Mouse (Mus musculus) G1E (cell line): ENCODE data around the gene Lifr. TPM values are rescaled to one million over a fixed set of nuclear protein-coding genes. Genes with fewer than 3 reads are reported as not detected.

Experiments
- ATAC-seq: 2 replicates; pipeline ENCODE4 v1.8.0; 2016; ENCODE audit warnings: mild to moderate bottlenecking; ENCODE audit not compliant: insufficient number of reproducible peaks, poor library complexity, low FRiP score, severe bottlenecking; ENCODE audit errors: extremely low read depth
- DNase-seq: peaks from one replicate; pipeline ENCODE4 v3.0.0; 2012; ENCODE audit warnings: low spot score
- H3K27me3 ChIP-seq: 2 replicates; pipeline ENCODE4 v1.6.1; 2012; ENCODE audit warnings: mild to moderate bottlenecking, low read length, inconsistent platforms; ENCODE audit not compliant: insufficient read depth
- H3K36me3 ChIP-seq: replicated peaks from 2 replicates; pipeline ENCODE3; 2012; ENCODE audit warnings: mild to moderate bottlenecking, inconsistent platforms
- H3K4me1 ChIP-seq: 2 replicates; pipeline ENCODE4 v1.6.1; 2012; ENCODE audit warnings: low read depth, low read length, inconsistent platforms, mixed read lengths; ENCODE audit not compliant: insufficient read depth
- H3K4me3 ChIP-seq: 2 replicates; pipeline ENCODE4 v1.5.1; 2012; ENCODE audit warnings: low read depth, mild to moderate bottlenecking, inconsistent platforms, low read length, moderate library complexity, mixed read lengths
- H3K9me3 ChIP-seq: replicated peaks from 2 replicates; pipeline ENCODE4 v1.6.1; 2012; ENCODE audit warnings: inconsistent platforms
- CTCF ChIP-seq: IDR thresholded peaks from 2 replicates; pipeline ENCODE4 v1.5.1; 2012; ENCODE audit warnings: low read depth, low read length, inconsistent platforms, mixed read lengths
- GATA1 ChIP-seq: IDR thresholded peaks from 2 replicates; pipeline ENCODE4 v1.6.1; 2012; ENCODE audit warnings: borderline replicate concordance, low read length, inconsistent platforms, mixed read lengths
- GATA2 ChIP-seq: IDR thresholded peaks from 2 replicates; pipeline ENCODE4 v1.6.1; 2012; ENCODE audit warnings: low read depth, low read length, inconsistent platforms, borderline replicate concordance
- POLR2AphosphoS5 ChIP-seq: IDR thresholded peaks from 2 replicates; pipeline ENCODE4 v1.6.1; 2012; ENCODE audit warnings: low read depth, low read length, inconsistent platforms; ENCODE audit not compliant: insufficient replicate concordance
- TAL1 ChIP-seq: conservative IDR thresholded peaks from 2 replicates; pipeline ENCODE4 v1.6.1; 2012; ENCODE audit warnings: low read depth, low read length, inconsistent platforms, mixed read lengths
- polyA plus RNA-seq: library from polyadenylated mRNA; stranded (reverse); fragments of >175 nt; gene quantifications from 2 replicates; pipeline ENCODE4 v1.2.3, GENCODE M21; 2012
- total RNA-seq, 2 experiments: library from RNA; stranded (forward) in 1 of 2; stranded (reverse) in 1 of 2; fragments of 200-1000 nt in 1 of 2; fragments of >200 nt in 1 of 2; fragmentation: Nextera tagmentation in 1 of 2; gene quantifications; 2 replicates each; pipeline ENCODE4 v1.2.3; 2014 to 2017

Lifr gene
- total and polyA plus RNA-seq, 3 experiments: 0.11 TPM; not detected in 2

GRCm38 (mm10) chr15:7167906-7168532 lies 77.6 kb downstream of the Lifr start:
- H3K4me3 ChIP-seq: no peak overlapping the region
- H3K36me3 ChIP-seq: no peaks in the 10 kb centered on the region
- TF ChIP-seq TAL1 (no peak), GATA2 (no peak), CTCF (no peak), POLR2AphosphoS5 (no peak), GATA1 (no peak)
- no peak for DNase-seq
- H3K9me3 ChIP-seq: no peaks in the 10 kb centered on the region
- no peak for ATAC-seq
- H3K27me3 ChIP-seq: peaks cover 3% of the 10 kb centered on the region; the same call in 1 of the 2 replicates
- no peaks in the 10 kb centered on the region for H3K4me1 ChIP-seq

- ATAC-seq (no peak), DNase-seq (no peak)
- H3K9me3 ChIP-seq: no peaks in the 10 kb centered on the region
- H3K4me1 ChIP-seq: no peaks in the 10 kb centered on the region
- TF ChIP-seq POLR2AphosphoS5 (no peak), CTCF (no peak), GATA1 (no peak), TAL1 (no peak), GATA2 (no peak)
- H3K4me3 ChIP-seq: no peak overlapping the region
- no peaks in the 10 kb centered on the region for H3K27me3 ChIP-seq
- H3K36me3 ChIP-seq: no peaks in the 10 kb centered on the region
Observed at GRCm38 (mm10) chr15:7172875-7173274, 82.5 kb downstream of the Lifr start.

GRCm38 (mm10) chr15:7173346-7173745 lies 82.9 kb downstream of the Lifr start:
- no peak overlapping the region for H3K4me3 ChIP-seq
- ATAC-seq: no peak
- H3K27me3 ChIP-seq: no peaks in the 10 kb centered on the region
- no peaks in the 10 kb centered on the region for H3K9me3 ChIP-seq
- no peak for DNase-seq
- H3K36me3 ChIP-seq: no peaks in the 10 kb centered on the region
- no peaks in the 10 kb centered on the region for H3K4me1 ChIP-seq
- no peak for TF ChIP-seq POLR2AphosphoS5
- TF ChIP-seq CTCF: no peak
- no peak for TF ChIP-seq GATA2
- no peak for TF ChIP-seq GATA1

GRCm38 (mm10) chr15:7173776-7174175 lies 83.4 kb downstream of the Lifr start:
- H3K27me3 ChIP-seq: no peaks in the 10 kb centered on the region
- TF ChIP-seq TAL1: no peak
- no peak for TF ChIP-seq POLR2AphosphoS5
- no peak for TF ChIP-seq GATA2
- no peak for TF ChIP-seq CTCF
- no peaks in the 10 kb centered on the region for H3K36me3 ChIP-seq
- DNase-seq (no peak), ATAC-seq (no peak)
- no peak overlapping the region for H3K4me3 ChIP-seq
- H3K4me1 ChIP-seq: no peaks in the 10 kb centered on the region
- H3K9me3 ChIP-seq: no peaks in the 10 kb centered on the region

GRCm38 (mm10) chr15:7180576-7180975 lies 90.2 kb downstream of the Lifr start:
- H3K9me3 ChIP-seq: no peaks in the 10 kb centered on the region
- ATAC-seq (no peak), DNase-seq (no peak)
- no peaks in the 10 kb centered on the region for H3K36me3 ChIP-seq
- no peak overlapping the region for H3K4me3 ChIP-seq
- no peak for TF ChIP-seq CTCF
- no peak for TF ChIP-seq TAL1
- TF ChIP-seq POLR2AphosphoS5: no peak
- TF ChIP-seq GATA2: no peak
- no peak for TF ChIP-seq GATA1
- peaks cover 4% of the 10 kb centered on the region; the same call in 1 of the 2 replicates for H3K27me3 ChIP-seq
- H3K4me1 ChIP-seq: no peaks in the 10 kb centered on the region

- DNase-seq (no peak), ATAC-seq (no peak)
- no peaks in the 10 kb centered on the region for H3K4me1 ChIP-seq
- no peaks in the 10 kb centered on the region for H3K36me3 ChIP-seq
- no peaks in the 10 kb centered on the region for H3K9me3 ChIP-seq
- H3K27me3 ChIP-seq: peaks cover 9% of the 10 kb centered on the region
- TF ChIP-seq GATA2 (no peak), TAL1 (no peak), GATA1 (no peak), CTCF (no peak), POLR2AphosphoS5 (no peak)
- no peak overlapping the region for H3K4me3 ChIP-seq
Observed at GRCm38 (mm10) chr15:7187682-7188081, 97.3 kb downstream of the Lifr start.
